8 mouse cellular contexts compared by ENCODE assay signal in the genomic region with DNA sequence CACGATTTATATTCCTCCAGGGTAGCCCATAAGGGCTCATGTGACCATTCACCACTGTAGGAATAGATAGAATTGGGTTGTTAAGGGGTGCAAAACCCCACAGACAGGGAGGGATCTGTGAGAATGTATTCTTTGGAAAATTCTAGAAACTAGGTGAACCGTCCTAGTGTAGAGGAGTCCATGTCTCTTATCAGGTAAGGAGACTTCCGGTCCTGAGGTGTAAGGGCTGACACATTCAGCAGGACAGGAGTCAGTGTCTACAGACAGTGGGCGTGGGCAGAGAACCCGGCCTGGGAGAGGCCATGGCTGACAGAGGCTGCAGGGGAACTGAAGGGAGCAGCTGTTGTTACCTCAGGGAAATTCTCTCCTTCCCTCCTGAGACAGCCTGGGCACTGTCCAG. TPM values are rescaled to one million over a fixed set of nuclear protein-coding genes. Genes with fewer than 3 reads are reported as not detected.
DNase-seq lines count a peak whose midpoint lies in the region; ATAC-seq and TF ChIP-seq lines count a peak whose summit lies in the region.
"Not testable (repeated sequence)": the region's sequence is repeated elsewhere in the genome, so short reads cannot be mapped to it uniquely, and the experiment has no call there.

No protein-coding gene starts in this region.

- peak; percentile 43 to 53 for DNase-seq in B cell, adult 2 months
- DNase-seq in ES-CJ7 (ENCODE audit: low read depth, low spot score): peak; percentile 12
- DNase-seq in gastrocnemius, adult 2 months; liver, embryonic 13.5 days: not testable (repeated sequence)
- peak; percentile 31 for DNase-seq in spleen, adult 12 weeks (ENCODE audit: low spot score)

- intact Hi-C loops in gastrocnemius, adult 2 months (cut with DNase I): not testable (repeated sequence)

- peak overlapping the region; percentile 99 for H3K4me2 ChIP-seq in intestine, embryonic 15.5 days (replicated peaks)
- H3K4me2 ChIP-seq in liver, embryonic 13.5 days: peak overlapping the region; percentile 98

- not testable (repeated sequence) for H3K27me3 ChIP-seq in intestine, embryonic 15.5 days (replicated peaks); megakaryocyte, embryonic 14.5 days (replicated peaks)
- peaks cover 36% of the 10 kb centered on the region for H3K27me3 ChIP-seq in liver, embryonic 13.5 days

- not testable (repeated sequence) for H3K9me3 ChIP-seq in intestine, embryonic 15.5 days; liver, embryonic 13.5 days (replicated peaks); megakaryocyte, embryonic 14.5 days

- not testable (repeated sequence) for H3K9ac ChIP-seq in intestine, embryonic 15.5 days; liver, embryonic 13.5 days

- not testable (repeated sequence) for TF ChIP-seq CTCF in bone marrow macrophage, adult 2 months (IDR thresholded peaks at IDR 0.05; ENCODE audit: low read depth, low read length); gastrocnemius, adult 2 months (IDR thresholded peaks at IDR 0.05)

- not testable (repeated sequence) for TF ChIP-seq POLR2A in bone marrow macrophage, adult 2 months (IDR thresholded peaks at IDR 0.05; ENCODE audit: borderline replicate concordance, low read depth, low read length)

- H3K27ac ChIP-seq in bone marrow macrophage, adult 2 months (ENCODE audit: insufficient read depth, low read depth, low read length); gastrocnemius, adult 2 months; intestine, embryonic 15.5 days; liver, embryonic 13.5 days: not testable (repeated sequence)

- not testable (repeated sequence) for H3K36me3 ChIP-seq in intestine, embryonic 15.5 days; liver, embryonic 13.5 days
- H3K36me3 ChIP-seq in megakaryocyte, embryonic 14.5 days (replicated peaks; ENCODE audit: low read length): peaks cover 17% of the 10 kb centered on the region

- WGBS in intestine, embryonic 15.5 days: 55% methylated on average over 5 of the region's 5 CpGs
- 31% methylated on average over 5 of the region's 5 CpGs for WGBS in liver, embryonic 13.5 days (ENCODE audit: insufficient replicate concordance)

- peak overlapping the region; percentile 89 for H3K4me3 ChIP-seq in bone marrow macrophage, adult 2 months (ENCODE audit: insufficient read depth, low read length)
- peak overlapping the region; percentile 89 for H3K4me3 ChIP-seq in gastrocnemius, adult 2 months
- H3K4me3 ChIP-seq in intestine, embryonic 15.5 days (replicated peaks): not testable (repeated sequence)
- H3K4me3 ChIP-seq in liver, embryonic 13.5 days (replicated peaks): peak overlapping the region; percentile 69
- peak overlapping the region; percentile 69 for H3K4me3 ChIP-seq in megakaryocyte, embryonic 14.5 days (replicated peaks)

- H3K4me1 ChIP-seq in bone marrow macrophage, adult 2 months (ENCODE audit: control insufficient read depth, insufficient read depth, low read length): peaks cover 13% of the 10 kb centered on the region
- H3K4me1 ChIP-seq in intestine, embryonic 15.5 days (replicated peaks): not testable (repeated sequence)
- peaks cover 18% of the 10 kb centered on the region for H3K4me1 ChIP-seq in liver, embryonic 13.5 days (replicated peaks)
- peaks cover 11% of the 10 kb centered on the region for H3K4me1 ChIP-seq in megakaryocyte, embryonic 14.5 days

- not testable (repeated sequence) for ATAC-seq in intestine, embryonic 15.5 days; liver, embryonic 13.5 days (ENCODE audit: low read depth)

RNA-seq across cellular contexts. Expression of gene H2-K1, which starts 1.4 kb away (rescaled TPM):
- polyA plus RNA-seq in bone marrow macrophage, adult 2 months (2012; ENCODE audit: insufficient read depth, insufficient read length, missing spikeins): 2,635 and 2,812 TPM in 2 replicates
- total RNA-seq in gastrocnemius, adult 2 months (2021): 10 to 100 TPM; 28.2 to 41.1 TPM
- 190 and 264 TPM in 2 replicates for polyA plus RNA-seq in intestine, embryonic 15.5 days (2015; fragmentation: Nextera tagmentation; extraction: Ambion mirVana)
- 80.9 and 88.3 TPM in 2 replicates for polyA plus RNA-seq in liver, embryonic 13.5 days (2015; fragmentation: Nextera tagmentation; extraction: Ambion mirVana)
- polyA plus RNA-seq in megakaryocyte, embryonic 14.5 days (2012; ENCODE audit: insufficient read depth, low replicate concordance): 144 and 307 TPM in 2 replicates

RNA-seq across cellular contexts. Expression of gene Ring1, which starts 25.8 kb away (rescaled TPM):
- polyA plus RNA-seq in bone marrow macrophage, adult 2 months (2012; ENCODE audit: insufficient read depth, insufficient read length, missing spikeins): 22.8 and 22.9 TPM in 2 replicates
- total RNA-seq in gastrocnemius, adult 2 months (2021): 10 to 100 TPM; 11.6 to 12.8 TPM
- polyA plus RNA-seq in intestine, embryonic 15.5 days (2015; fragmentation: Nextera tagmentation; extraction: Ambion mirVana): 16.8 and 18.2 TPM in 2 replicates
- 5.2 and 5.4 TPM in 2 replicates for polyA plus RNA-seq in liver, embryonic 13.5 days (2015; fragmentation: Nextera tagmentation; extraction: Ambion mirVana)
- 5.3 and 24.9 TPM in 2 replicates for polyA plus RNA-seq in megakaryocyte, embryonic 14.5 days (2012; ENCODE audit: insufficient read depth, low replicate concordance)

RNA-seq across cellular contexts. Expression of gene H2-Ke6, which starts 29.2 kb away (rescaled TPM):
- polyA plus RNA-seq in bone marrow macrophage, adult 2 months (2012; ENCODE audit: insufficient read depth, insufficient read length, missing spikeins): 64.2 and 78.0 TPM in 2 replicates
- 10 to 100 TPM; 69.9 to 82.3 TPM for total RNA-seq in gastrocnemius, adult 2 months (2021)
- polyA plus RNA-seq in intestine, embryonic 15.5 days (2015; fragmentation: Nextera tagmentation; extraction: Ambion mirVana): 51.5 and 60.9 TPM in 2 replicates
- polyA plus RNA-seq in liver, embryonic 13.5 days (2015; fragmentation: Nextera tagmentation; extraction: Ambion mirVana): 25.2 and 25.7 TPM in 2 replicates
- polyA plus RNA-seq in megakaryocyte, embryonic 14.5 days (2012; ENCODE audit: insufficient read depth, low replicate concordance): 12.4 and 22.2 TPM in 2 replicates

RNA-seq across cellular contexts. Expression of gene Slc39a7, which starts 32.8 kb away (rescaled TPM):
- 62.3 and 70.1 TPM in 2 replicates for polyA plus RNA-seq in bone marrow macrophage, adult 2 months (2012; ENCODE audit: insufficient read depth, insufficient read length, missing spikeins)
- total RNA-seq in gastrocnemius, adult 2 months (2021): 10 to 100 TPM; 44.6 to 49.5 TPM
- polyA plus RNA-seq in intestine, embryonic 15.5 days (2015; fragmentation: Nextera tagmentation; extraction: Ambion mirVana): 151 and 172 TPM in 2 replicates
- 71.7 and 76.7 TPM in 2 replicates for polyA plus RNA-seq in liver, embryonic 13.5 days (2015; fragmentation: Nextera tagmentation; extraction: Ambion mirVana)
- 63.6 and 95.7 TPM in 2 replicates for polyA plus RNA-seq in megakaryocyte, embryonic 14.5 days (2012; ENCODE audit: insufficient read depth, low replicate concordance)

RNA-seq across cellular contexts. Expression of gene Rxrb, which starts 32.9 kb away (rescaled TPM):
- 50.2 and 51.9 TPM in 2 replicates for polyA plus RNA-seq in bone marrow macrophage, adult 2 months (2012; ENCODE audit: insufficient read depth, insufficient read length, missing spikeins)
- total RNA-seq in gastrocnemius, adult 2 months (2021): 10 to 100 TPM; 40.5 to 41.7 TPM
- polyA plus RNA-seq in intestine, embryonic 15.5 days (2015; fragmentation: Nextera tagmentation; extraction: Ambion mirVana): 41.8 and 45.0 TPM in 2 replicates
- polyA plus RNA-seq in liver, embryonic 13.5 days (2015; fragmentation: Nextera tagmentation; extraction: Ambion mirVana): 18.2 and 18.6 TPM in 2 replicates
- 66.5 and 117 TPM in 2 replicates for polyA plus RNA-seq in megakaryocyte, embryonic 14.5 days (2012; ENCODE audit: insufficient read depth, low replicate concordance)
